Mouse (Mus musculus): ENCODE measurements around the gene Ets1.

Gene Ets1

GRCm38 (mm10) chr9:32615461-32615860 lies 20.6 kb upstream of the Ets1 start:
- CTCF ChIA-PET: no interaction called here

- CTCF ChIA-PET: no interaction called here
Observed at GRCm38 (mm10) chr9:32615986-32616385, 20.0 kb upstream of the Ets1 start.

DNA sequence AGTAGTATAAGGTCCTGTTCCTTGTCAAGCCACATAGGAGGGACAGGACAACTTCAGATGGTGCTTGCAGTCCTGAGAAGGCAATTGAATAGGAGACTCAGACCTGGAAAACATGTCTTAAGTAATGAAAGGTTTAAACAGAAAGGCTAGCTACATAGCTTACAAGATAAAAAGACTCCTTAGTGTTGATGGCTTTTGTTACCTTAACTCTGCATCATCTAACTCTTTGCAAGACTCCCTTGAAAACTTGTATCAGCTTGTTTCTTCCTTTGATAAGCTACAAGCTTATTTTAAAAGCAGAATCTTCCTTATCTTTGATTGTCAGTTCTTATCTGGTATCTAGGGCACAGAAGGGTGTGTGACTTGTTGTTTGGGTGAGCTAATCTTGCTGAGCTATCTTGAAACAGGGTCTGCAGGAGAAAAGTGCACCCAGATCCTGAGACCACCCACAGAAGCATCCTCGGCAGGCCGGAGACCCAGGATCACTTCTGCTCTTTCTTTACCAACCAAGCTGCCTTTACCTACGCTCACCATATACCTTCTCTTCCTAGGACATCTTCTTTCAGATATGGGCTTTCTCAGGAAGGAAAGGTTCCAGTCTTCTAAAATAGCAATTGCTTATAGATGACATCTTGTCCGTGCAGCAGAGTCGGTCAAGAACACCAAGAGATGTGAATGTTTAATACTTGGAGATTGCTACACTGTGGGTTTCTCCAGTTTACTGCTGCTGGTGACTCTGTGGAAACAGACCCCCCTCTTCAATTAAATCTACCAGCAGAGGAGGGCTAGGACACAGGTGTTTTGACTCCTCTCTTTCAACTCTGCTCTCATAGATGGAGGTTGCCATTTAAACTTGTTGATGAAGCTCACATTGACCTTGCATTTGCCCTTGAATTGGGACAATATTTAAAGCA lies 19.2 kb upstream of the Ets1 start:
- CTCF ChIA-PET: interaction anchor here (0.7 to 0.8 kb wide), 2 partner anchors 29 to 65 kb away, joined by 4 read pairs; no protein-coding TSS in a partner anchor

GRCm38 (mm10) chr9:32617430-32617768 lies 18.6 kb upstream of the Ets1 start:
- CTCF ChIA-PET: interaction anchor here (0.6 to 0.8 kb wide), 3 partner anchors 28 to 77 kb away, joined by 3 to 4 read pairs (median 4); no protein-coding TSS in a partner anchor

- CTCF ChIA-PET: no interaction called here
Observed at GRCm38 (mm10) chr9:32618544-32619120, 17.4 kb upstream of the Ets1 start.

DNA sequence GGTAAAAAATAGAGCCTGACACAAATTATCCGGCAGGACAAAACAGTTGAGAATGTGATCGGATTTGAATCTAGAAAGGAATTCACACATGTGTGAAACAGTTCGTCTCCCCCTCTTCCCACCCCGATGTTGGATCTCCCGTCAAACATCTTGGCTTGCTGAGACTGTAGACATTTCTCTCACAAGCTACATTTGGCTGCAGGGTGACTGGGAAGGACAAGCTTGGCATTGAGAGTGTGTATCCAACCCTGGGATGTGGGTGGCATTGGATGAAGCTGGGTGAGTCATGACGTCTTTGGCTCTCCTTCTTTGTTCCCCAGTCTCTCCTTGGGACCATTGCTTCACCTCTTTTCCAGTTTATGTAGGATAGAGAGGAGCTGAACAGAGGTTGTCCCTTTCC lies 16.4 kb upstream of the Ets1 start:
- CTCF ChIA-PET: no interaction called here

GRCm38 (mm10) chr9:32620446-32620845 lies 15.6 kb upstream of the Ets1 start:
- CTCF ChIA-PET: interaction anchor here (1.2 kb wide), 1 partner anchor 12 kb away, joined by 3 read pairs; no protein-coding TSS in a partner anchor

DNA sequence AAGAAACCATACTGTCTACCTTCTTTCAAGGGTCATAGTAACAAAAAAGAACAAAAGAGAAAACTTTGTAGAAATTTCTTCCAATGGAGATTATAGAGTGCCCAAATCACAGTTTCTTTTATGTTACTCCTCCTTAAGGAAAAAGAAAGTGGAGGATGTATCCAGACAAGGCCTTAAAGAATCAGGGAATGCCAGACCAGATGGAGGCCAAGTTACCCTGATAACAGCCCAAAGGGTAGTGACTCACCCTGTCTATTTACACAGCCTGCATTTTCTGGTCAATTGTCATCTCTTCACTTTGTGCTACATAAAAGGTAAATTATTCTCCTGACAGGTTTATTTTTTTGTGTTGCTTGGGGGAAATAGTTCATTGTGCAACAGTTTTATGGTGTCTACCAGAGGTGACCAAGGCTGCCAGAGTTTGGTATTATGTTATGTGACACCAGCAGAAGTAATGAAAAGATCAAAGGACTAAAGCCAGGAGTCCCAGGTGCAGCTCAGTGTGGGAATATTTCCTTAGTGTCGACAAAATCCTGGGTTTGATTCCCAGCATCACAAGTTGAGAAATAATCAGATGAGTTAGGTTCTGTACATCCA lies 6.5 kb upstream of the Ets1 start:
- CTCF ChIA-PET: no interaction called here

DNA sequence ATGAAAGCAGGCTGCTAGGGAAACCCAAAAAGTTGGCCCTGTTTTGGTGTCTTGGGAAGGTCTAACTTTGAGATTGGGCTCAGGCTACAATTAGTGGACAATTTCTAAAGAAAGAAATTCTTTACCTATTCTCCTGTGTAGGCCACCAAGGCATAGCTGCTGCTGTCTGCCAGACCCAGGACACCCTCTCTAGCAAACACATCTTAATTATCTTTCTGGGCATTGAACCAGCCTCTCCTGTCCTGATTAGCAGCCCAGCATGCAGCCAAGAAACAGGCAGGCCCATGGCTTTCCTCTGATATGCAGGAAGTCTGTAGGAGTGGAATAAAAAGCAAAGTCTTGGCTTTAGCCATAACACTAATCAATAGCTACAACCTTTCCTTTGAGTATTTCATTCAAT lies 4.7 kb upstream of the Ets1 start:
- CTCF ChIA-PET: interaction anchor here (1.4 kb wide), 1 partner anchor 9 kb away, joined by 3 read pairs; no protein-coding TSS in a partner anchor

DNA sequence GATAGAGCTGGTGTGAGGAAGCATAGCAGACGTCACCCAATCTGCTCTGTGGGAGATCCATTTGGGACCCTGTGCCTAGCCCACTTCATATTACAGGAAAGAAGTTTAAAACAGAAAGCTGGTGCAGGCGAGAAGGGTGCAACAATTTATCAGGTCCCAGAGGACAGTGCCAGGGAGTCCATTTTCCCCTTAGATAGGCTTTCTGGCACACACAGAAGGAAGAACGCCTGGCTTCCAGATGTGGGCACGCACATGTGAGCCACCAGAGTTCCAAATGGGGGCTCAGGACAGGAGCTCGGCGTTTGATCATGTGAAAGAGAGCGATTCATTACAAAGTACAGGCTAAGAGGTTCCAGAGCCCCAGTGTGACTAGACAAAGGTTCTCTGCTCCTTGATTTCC lies 3.8 kb upstream of the Ets1 start:
- CTCF ChIA-PET: interaction anchor here (0.8 to 1.4 kb wide), 2 partner anchors 8 to 10 kb away, joined by 3 read pairs; no protein-coding TSS in a partner anchor

- CTCF ChIA-PET: interaction anchor here (1.2 kb wide), 1 partner anchor 28 kb away, joined by 4 read pairs; no protein-coding TSS in a partner anchor
Observed at GRCm38 (mm10) chr9:32644981-32645380, 9.0 kb downstream of the Ets1 start.

DNA sequence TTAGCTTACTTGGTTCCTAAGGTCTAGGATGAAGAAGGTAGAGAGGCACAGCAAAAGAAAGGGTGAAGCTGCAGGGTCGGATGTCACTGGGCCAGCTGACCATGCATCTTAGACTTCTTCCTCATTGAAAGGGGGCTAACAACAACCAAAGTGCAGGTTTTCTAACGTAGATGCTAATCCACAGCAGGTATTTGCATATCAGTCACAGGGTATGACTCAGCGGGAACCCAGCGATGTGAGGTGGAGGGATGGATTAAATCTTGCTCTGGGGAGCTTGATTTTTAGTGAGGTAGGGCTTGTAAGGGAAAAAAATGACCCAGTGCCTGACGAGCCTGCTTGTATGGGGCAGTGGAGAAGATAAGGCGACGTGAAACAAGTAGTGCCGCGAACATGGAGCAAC lies 9.5 kb downstream of the Ets1 start:
- CTCF ChIA-PET: interaction anchor here (0.9 to 1.2 kb wide), 2 partner anchors 28 to 31 kb away, joined by 3 to 4 read pairs; no protein-coding TSS in a partner anchor

DNA sequence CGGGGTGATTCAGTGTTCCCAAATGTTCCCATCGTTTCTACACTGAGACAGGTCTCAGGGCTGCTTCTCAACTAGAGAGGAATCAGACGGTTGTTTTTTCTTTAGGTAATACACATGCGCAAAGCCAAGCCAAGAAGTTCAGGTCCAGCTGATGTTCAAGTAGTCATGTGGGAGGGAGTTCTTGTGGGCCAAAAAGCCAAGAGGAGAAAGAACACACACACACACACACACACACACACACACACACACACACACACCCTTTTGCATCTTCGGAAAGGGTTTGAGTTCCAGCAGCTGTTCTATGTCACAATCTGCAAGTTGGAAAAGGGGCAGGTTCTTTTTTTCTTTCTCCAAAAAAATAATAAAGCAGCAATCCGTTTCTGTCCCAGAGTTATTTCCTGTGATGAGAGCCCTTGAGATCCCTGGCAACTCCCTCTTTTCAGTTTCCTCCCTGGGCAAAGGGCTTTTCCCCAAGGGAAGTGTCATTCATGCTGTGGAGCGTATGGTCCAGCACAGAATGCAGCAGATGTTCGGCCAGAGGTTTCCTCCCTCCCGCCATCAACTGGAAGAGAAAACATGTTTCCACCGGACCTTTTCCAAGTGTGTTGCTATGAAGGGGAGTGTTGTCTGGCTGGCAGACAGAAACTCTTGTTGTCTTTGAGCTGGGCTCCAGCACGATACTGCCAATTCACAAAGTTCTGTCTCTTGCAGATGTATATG lies 10.7 kb downstream of the Ets1 start:
- CTCF ChIA-PET: interaction anchor here (0.6 kb wide), 1 partner anchor 51 kb away, joined by 3 read pairs; no protein-coding TSS in a partner anchor

DNA sequence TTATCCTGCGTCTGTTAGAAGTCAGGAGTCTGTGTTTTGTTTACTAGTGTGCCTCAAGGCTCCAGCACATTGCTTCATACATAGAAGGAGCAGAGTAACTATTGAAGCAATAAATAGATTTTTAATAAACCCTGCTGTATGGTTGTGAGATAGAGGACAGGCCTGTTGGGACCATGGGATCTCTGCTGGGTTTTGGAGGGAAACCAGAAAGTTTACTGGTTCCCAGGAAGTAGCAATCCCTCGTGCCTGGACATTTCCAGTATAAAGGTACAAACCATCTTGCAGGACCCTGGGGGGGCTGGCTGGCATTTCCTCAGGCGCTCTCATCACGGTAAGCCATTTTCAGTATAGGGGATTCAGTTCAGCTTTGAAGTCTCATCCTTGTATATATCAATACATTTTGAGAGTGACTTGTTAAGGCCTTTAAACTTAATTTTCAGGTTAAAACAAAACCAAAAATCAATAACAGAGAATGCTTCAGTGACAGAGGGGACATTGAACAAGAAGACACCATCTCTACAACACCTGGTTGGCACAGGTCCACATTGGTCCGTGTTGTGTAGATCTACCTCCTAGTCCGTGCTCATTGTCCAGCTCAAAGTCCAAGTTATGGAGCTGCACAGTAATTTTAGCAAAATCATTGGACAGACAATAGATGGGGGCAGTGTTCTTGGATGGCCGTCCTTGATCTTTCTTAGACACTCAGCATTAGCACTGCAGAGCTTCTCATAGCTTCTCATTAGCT lies 11.7 kb downstream of the Ets1 start:
- CTCF ChIA-PET: no interaction called here

GRCm38 (mm10) chr9:32648286-32648685 lies 12.3 kb downstream of the Ets1 start:
- CTCF ChIA-PET: no interaction called here

DNA sequence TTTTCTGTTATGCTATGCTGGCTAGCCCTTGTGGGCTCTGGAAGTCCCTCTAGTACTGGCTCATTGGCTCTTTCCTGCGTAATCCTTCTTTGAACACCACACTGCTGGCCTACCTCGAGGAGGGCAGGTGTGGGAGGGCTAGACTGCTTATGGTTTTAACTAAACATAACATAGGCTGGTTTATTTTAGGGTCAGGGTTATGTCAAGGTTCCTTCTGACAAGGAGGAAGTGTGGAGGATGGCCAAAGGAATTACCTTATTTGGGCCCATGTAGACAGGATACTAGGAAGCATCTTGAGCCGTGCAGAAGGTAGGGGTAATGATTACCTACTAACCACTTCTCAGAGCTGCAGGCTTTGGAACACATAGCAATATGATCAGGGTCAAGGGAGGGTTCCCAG lies 14.7 kb downstream of the Ets1 start:
- CTCF ChIA-PET: interaction anchor here (0.5 kb wide), 1 partner anchor 42 kb away, joined by 11 read pairs; no protein-coding TSS in a partner anchor

GRCm38 (mm10) chr9:32652112-32652511 lies 16.1 kb downstream of the Ets1 start:
- CTCF ChIA-PET: interaction anchor here (0.7 to 1.7 kb wide), 5 partner anchors 19 to 116 kb away, joined by 4 to 8 read pairs (median 6); no protein-coding TSS in a partner anchor

DNA sequence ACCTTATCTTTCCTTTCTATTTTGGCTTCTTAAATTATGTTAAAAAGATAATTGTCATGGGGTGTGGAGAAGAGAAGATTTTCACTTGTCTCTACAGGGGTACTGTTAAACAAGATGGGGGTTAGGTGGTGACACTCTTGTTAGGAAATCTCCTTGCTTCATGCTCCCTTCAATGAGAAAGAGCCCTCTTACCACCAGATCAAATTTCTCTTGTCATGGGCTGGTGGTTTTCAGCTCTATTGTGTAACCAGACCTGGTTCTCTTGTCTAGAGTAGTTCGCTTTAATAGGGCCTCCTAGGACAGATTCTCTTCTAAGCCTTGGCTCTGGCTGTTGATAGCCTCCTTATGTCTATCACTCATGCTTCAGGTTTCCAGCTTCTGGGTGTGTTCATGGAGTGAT lies 18.3 kb downstream of the Ets1 start:
- CTCF ChIA-PET: no interaction called here

- CTCF ChIA-PET: no interaction called here
Observed at GRCm38 (mm10) chr9:32656351-32656844, 20.4 kb downstream of the Ets1 start.

- CTCF ChIA-PET: interaction anchor here (0.6 to 0.8 kb wide), 2 partner anchors 11 to 50 kb away, joined by 3 to 4 read pairs; no protein-coding TSS in a partner anchor
Observed at GRCm38 (mm10) chr9:32657124-32657523, 21.1 kb downstream of the Ets1 start.

All from spleen, embryonic (tissue).